Mouse (Mus musculus) liver, adult 10 weeks (tissue): ENCODE data around the gene Ifi44. TPM values are rescaled to one million over a fixed set of nuclear protein-coding genes. Genes with fewer than 3 reads are reported as not detected.

Experiments
- polyA plus RNA-seq: library from polyadenylated mRNA; stranded (reverse); fragments of 350-450 nt; fragmentation: Illumina TruSeq; extraction: RNeasy Lipid Tissue Mini Kit (QIAGEN cat#74804); gene quantifications from one replicate; pipeline ENCODE4 v1.2.3, GENCODE M21; 2014; ENCODE audit warnings: low read depth, low replicate concordance

Ifi44 gene
- 9.5 TPM for polyA plus RNA-seq

DNA sequence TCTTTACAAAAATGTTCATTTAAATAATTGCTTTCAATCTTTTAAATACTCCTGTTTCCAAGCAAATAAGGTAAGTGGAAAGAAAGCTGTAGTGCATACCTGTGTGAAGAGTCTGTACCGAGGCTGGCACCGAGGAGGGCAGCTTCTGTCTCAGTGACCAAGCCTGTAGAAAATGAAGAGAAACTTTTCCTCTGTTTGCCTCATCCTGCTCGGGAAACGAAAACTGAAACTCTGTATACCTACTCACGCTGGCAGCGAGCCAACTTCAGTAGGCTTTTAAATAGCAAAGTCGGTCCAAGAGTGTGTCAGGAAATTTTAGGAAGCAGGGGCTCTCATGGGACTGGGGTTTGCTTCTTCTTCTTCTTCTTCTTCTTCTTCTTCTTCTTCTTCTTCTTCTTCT lies at the start of gene Ifi44:
Gene Ifi44 (minus strand): TSS at position 224 of the 400 bp plus-strand sequence.

Other genes with a start within 250 kb of the Ifi44 start
- not detected for gene Ifi44l, start 12.9 kb upstream of the Ifi44 start, polyA plus RNA-seq
- gene Ptgfr, start 87.7 kb upstream of the Ifi44 start, polyA plus RNA-seq = 0.19 TPM